Mouse (Mus musculus): ENCODE data around the gene Atp5d. TPM values are rescaled to one million over a fixed set of nuclear protein-coding genes. Genes with fewer than 3 reads are reported as not detected.
"Not testable (repeated sequence)": the region's sequence is repeated elsewhere in the genome, so short reads cannot be mapped to it uniquely, and the experiment has no call there.

Gene Atp5d
- polyA plus RNA-seq, 1 experiment from 2014 or later = 588 TPM

GRCm38 (mm10) chr10:80164998-80165344 lies 26.5 kb downstream of the Atp5d start:
- peak; percentile 85 for DNase-seq (ENCODE audit: low spot score)

GRCm38 (mm10) chr10:80165392-80166128 lies 27.1 kb downstream of the Atp5d start, which contains the start of gene Cirbp:
Cirbp (plus strand) TSS chr10:80165985.
- no peak for DNase-seq (ENCODE audit: low spot score)

- DNase-seq (ENCODE audit: low spot score) = not testable (repeated sequence)
Measured at GRCm38 (mm10) chr10:80166136-80166535, 27.7 kb downstream of the Atp5d start.

GRCm38 (mm10) chr10:80167460-80168037 lies 29.1 kb downstream of the Atp5d start:
- DNase-seq (ENCODE audit: low spot score) = peak; percentile 99

- DNase-seq (ENCODE audit: low spot score) = peak; percentile 86
Measured at GRCm38 (mm10) chr10:80168038-80168661, 29.7 kb downstream of the Atp5d start.

GRCm38 (mm10) chr10:80169070-80169469 lies 30.6 kb downstream of the Atp5d start:
- DNase-seq (ENCODE audit: low spot score) = no peak

GRCm38 (mm10) chr10:80169651-80170050 lies 31.2 kb downstream of the Atp5d start:
- DNase-seq (ENCODE audit: low spot score) = no peak

GRCm38 (mm10) chr10:80170052-80170451 lies 31.6 kb downstream of the Atp5d start:
- no peak for DNase-seq (ENCODE audit: low spot score)

- DNase-seq (ENCODE audit: low spot score) = no peak
Measured at GRCm38 (mm10) chr10:80170601-80171021, 32.2 kb downstream of the Atp5d start.

GRCm38 (mm10) chr10:80171252-80171651 lies 32.8 kb downstream of the Atp5d start:
- no peak for DNase-seq (ENCODE audit: low spot score)

- DNase-seq (ENCODE audit: low spot score) = no peak
Measured at GRCm38 (mm10) chr10:80171760-80172526, 33.5 kb downstream of the Atp5d start.

- peak; percentile 94 for DNase-seq (ENCODE audit: low spot score)
Measured at GRCm38 (mm10) chr10:80172527-80173292, 34.3 kb downstream of the Atp5d start, which contains the start of gene 1600002K03Rik. 1600002K03Rik (plus strand) TSS chr10:80172944.

GRCm38 (mm10) chr10:80173358-80173757 lies 34.9 kb downstream of the Atp5d start:
- peak; percentile 24 for DNase-seq (ENCODE audit: low spot score)

GRCm38 (mm10) chr10:80173955-80174640 lies 35.7 kb downstream of the Atp5d start:
- DNase-seq (ENCODE audit: low spot score) = no peak

- DNase-seq (ENCODE audit: low spot score) = peak; percentile 71
Measured at GRCm38 (mm10) chr10:80174705-80175104, 36.3 kb downstream of the Atp5d start.

GRCm38 (mm10) chr10:80175536-80176269 lies 37.3 kb downstream of the Atp5d start:
- DNase-seq (ENCODE audit: low spot score) = peak; percentile 62

- DNase-seq (ENCODE audit: low spot score) = no peak
Measured at GRCm38 (mm10) chr10:80176270-80176834, 37.9 kb downstream of the Atp5d start.

GRCm38 (mm10) chr10:80177441-80178279 lies 39.2 kb downstream of the Atp5d start:
- no peak for DNase-seq (ENCODE audit: low spot score)

Data from thymus, postnatal 0 days (tissue).